Mouse (Mus musculus): ENCODE results near the gene Atp2b4. TPM values are rescaled to one million over a fixed set of nuclear protein-coding genes. Genes with fewer than 3 reads are reported as not detected.
A peak's percentile ranks its signal among the peaks of the same experiment; 100 is the strongest.
"Not testable (repeated sequence)": the region's sequence is repeated elsewhere in the genome, so short reads cannot be mapped to it uniquely, and the experiment has no call there.

The Atp2b4 gene
- polyA plus RNA-seq, 1 experiment from 2014 or later: 13.9 TPM

- 58% methylated on average over 7 of the region's 7 CpGs for WGBS
Measured at GRCm38 (mm10) chr1:133667721-133668120, 133.1 kb downstream of the Atp2b4 start.

GRCm38 (mm10) chr1:133665713-133666112 is 135.1 kb downstream of the Atp2b4 start:
- H3K4me3 ChIP-seq; H3K4me2 ChIP-seq; H3K27ac ChIP-seq (replicated peaks); H3K9me3 ChIP-seq; ATAC-seq (ENCODE audit: extremely low read depth, insufficient number of reproducible peaks, low FRiP score, low TSS enrichment); H3K36me3 ChIP-seq; H3K9ac ChIP-seq; H3K27me3 ChIP-seq (replicated peaks): not testable (repeated sequence)
- peaks cover 13% of the 10 kb centered on the region; the same call in 1 of the 2 replicates for H3K4me1 ChIP-seq
- WGBS: 66% methylated on average over 8 of the region's 8 CpGs

More at GRCm38 (mm10) chr1:133667721-133668120, 133.1 kb downstream of the Atp2b4 start:
- H3K27ac ChIP-seq (replicated peaks): no peak overlapping the region
- H3K9ac ChIP-seq: no peak overlapping the region
- ATAC-seq (ENCODE audit: extremely low read depth, insufficient number of reproducible peaks, low FRiP score, low TSS enrichment): no peak
- H3K4me3 ChIP-seq: no peak overlapping the region
- no peaks in the 10 kb centered on the region for H3K36me3 ChIP-seq
- no peaks in the 10 kb centered on the region for H3K27me3 ChIP-seq (replicated peaks)
- H3K4me1 ChIP-seq: peaks cover 13% of the 10 kb centered on the region; the same call in 1 of the 2 replicates
- H3K9me3 ChIP-seq: no peaks in the 10 kb centered on the region
- H3K4me2 ChIP-seq: no peak overlapping the region

- 75% methylated on average over 11 of the region's 11 CpGs for WGBS
Measured at GRCm38 (mm10) chr1:133664203-133664970, 136.5 kb downstream of the Atp2b4 start.

GRCm38 (mm10) chr1:133663427-133663826 is 137.4 kb downstream of the Atp2b4 start:
- no peak overlapping the region for H3K4me3 ChIP-seq
- H3K27me3 ChIP-seq (replicated peaks): no peaks in the 10 kb centered on the region
- peaks cover 13% of the 10 kb centered on the region for H3K36me3 ChIP-seq
- 42% methylated on average over 4 of the region's 4 CpGs for WGBS
- peak overlapping the region; percentile 73 for H3K27ac ChIP-seq (replicated peaks)
- H3K4me1 ChIP-seq: peaks cover 33% of the 10 kb centered on the region
- ATAC-seq (ENCODE audit: extremely low read depth, insufficient number of reproducible peaks, low FRiP score, low TSS enrichment): no peak
- no peak overlapping the region for H3K9ac ChIP-seq
- H3K9me3 ChIP-seq: no peaks in the 10 kb centered on the region
- H3K4me2 ChIP-seq: no peak overlapping the region

More at GRCm38 (mm10) chr1:133664203-133664970, 136.5 kb downstream of the Atp2b4 start:
- H3K36me3 ChIP-seq: peaks cover 4% of the 10 kb centered on the region
- H3K4me1 ChIP-seq: peaks cover 23% of the 10 kb centered on the region
- H3K4me3 ChIP-seq: no peak overlapping the region
- no peaks in the 10 kb centered on the region for H3K27me3 ChIP-seq (replicated peaks)
- H3K27ac ChIP-seq (replicated peaks): peak overlapping the region; percentile 73
- no peak overlapping the region for H3K9ac ChIP-seq
- H3K9me3 ChIP-seq: no peaks in the 10 kb centered on the region
- no peak overlapping the region for H3K4me2 ChIP-seq
- ATAC-seq (ENCODE audit: extremely low read depth, insufficient number of reproducible peaks, low FRiP score, low TSS enrichment): no peak

DNA sequence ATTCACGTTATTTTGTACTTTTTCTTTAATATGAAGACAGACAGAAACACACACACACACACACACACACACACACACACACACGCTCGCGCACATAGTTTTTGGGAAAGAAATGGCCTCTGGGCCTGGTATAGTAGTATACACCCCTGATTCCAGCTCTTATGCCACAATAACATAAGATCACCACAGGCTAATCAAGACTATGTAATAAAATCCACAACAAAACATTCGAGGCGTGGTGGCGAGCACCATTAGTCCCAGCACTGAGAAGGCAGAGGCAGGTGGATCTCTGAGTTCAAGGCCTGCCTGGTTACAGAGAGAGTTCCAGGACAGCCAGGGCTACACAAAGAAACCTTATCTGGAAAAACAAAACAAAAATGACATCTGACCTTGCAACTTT is 137.9 kb downstream of the Atp2b4 start:
- Histone ChIP-seq H3K9ac (no peak overlapping the region), H3K9me3 (no peaks in the 10 kb centered on the region), H3K36me3 (peaks cover 18% of the 10 kb centered on the region), H3K4me1 (peaks cover 38% of the 10 kb centered on the region), H3K4me3 (no peak overlapping the region), H3K27ac (replicated peaks) (peak overlapping the region; percentile 73), H3K4me2 (no peak overlapping the region), H3K27me3 (replicated peaks) (no peaks in the 10 kb centered on the region)
- 89% methylated on average over 7 of the region's 7 CpGs for whole genome bisulfite sequencing
- ATAC-seq (ENCODE audit: extremely low read depth, insufficient number of reproducible peaks, low FRiP score, low TSS enrichment): no peak

DNA sequence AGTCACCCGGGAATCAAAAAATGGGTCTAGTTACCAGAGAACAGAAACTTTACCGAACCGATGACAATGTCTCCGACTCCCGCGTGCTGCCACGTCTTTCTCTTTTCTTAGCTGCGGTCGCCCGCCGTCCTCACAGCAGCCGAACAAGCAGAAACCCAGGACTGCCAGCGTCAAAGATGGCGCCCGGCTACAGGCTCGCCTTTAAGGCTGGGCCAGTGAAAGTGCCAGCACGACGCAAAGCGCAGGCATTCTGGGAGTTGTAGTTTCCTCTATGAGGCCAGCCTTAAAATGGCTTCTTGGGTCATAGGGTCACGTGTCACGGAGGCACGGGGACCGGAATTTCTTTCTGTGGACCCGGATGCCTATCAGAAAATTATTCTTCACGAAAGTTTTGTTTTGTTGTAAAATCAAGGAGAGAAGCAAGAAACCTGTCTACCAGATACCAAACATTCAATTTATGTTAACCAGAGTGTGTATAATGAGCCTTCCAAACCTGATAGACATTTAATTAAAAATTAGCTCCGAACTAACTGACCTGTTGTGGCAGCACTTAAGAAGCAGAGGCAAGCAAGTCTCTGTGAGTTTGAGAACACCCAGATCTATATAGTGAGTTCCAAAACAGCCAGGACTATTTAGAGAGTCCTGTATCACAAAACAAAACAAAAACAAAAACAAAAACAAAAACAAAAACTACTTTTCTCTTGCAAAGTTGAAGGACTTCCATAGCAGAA is 139.5 kb downstream of the Atp2b4 start, which contains the start of gene Gm38394:
Gm38394 (minus strand) TSS at position 116 of the 731 bp plus-strand sequence.
- Histone ChIP-seq H3K27ac (replicated peaks) (peak within 1 kb of the TSS; percentile 94), H3K9me3 (no peaks in the 10 kb centered on the region), H3K4me2 (peak within 1 kb of the TSS; percentile 94), H3K36me3 (peaks cover 34% of the 10 kb centered on the region), H3K27me3 (replicated peaks) (no peaks in the 10 kb centered on the region), H3K9ac (peak within 1 kb of the TSS; percentile 98), H3K4me1 (peaks cover 53% of the 10 kb centered on the region), H3K4me3 (peak within 1 kb of the TSS; percentile 78)
- ATAC-seq (ENCODE audit: extremely low read depth, insufficient number of reproducible peaks, low FRiP score, low TSS enrichment): peak; percentile 95
- 3% methylated on average over 26 of the region's 26 CpGs for WGBS

DNA sequence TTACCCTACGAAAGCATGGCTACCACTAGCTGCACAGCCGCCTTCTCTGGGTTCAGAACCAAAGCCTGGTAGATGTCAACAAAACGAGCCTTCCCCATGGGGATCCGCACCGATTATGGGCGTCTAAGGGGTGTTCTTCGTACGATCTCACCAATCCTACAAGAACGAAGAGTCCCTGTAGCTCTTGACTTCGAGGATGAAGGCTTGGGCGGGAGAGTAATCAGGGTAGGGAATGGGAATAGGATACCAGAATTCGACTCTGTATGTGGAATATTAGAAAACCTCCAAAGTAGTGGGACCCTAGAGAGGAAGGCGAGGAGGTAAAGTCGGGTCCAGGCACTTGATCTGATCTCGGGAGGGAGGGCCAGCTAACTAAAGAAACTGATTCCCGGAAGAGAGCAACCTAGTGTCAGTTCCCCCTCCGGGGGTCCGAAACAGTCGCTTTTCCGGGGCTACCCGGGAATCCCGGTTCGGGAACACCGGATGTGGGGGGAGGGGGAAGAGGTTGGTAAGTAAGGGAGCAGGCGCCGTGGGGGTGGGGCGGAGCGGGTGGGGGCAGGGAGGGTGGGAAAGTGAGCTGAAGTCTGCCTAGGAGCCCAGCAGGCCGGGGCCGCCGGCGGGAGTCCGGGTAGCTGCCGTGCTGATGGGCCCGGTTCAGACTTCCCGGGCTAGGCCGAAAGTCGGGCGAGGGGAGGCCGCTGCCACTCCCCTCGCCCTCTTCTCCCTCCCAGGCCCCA is 140.2 kb downstream of the Atp2b4 start, which contains the start of gene Zbed6:
Zbed6 (minus strand) TSS at position 420 of the 737 bp plus-strand sequence.
- ATAC-seq (ENCODE audit: extremely low read depth, insufficient number of reproducible peaks, low FRiP score, low TSS enrichment): peak; percentile 61
- H3K9ac ChIP-seq: peak within 1 kb of the TSS; percentile 98
- peak within 1 kb of the TSS; percentile 94 for H3K27ac ChIP-seq (replicated peaks)
- H3K4me1 ChIP-seq: peaks cover 59% of the 10 kb centered on the region
- no peaks in the 10 kb centered on the region for H3K27me3 ChIP-seq (replicated peaks)
- peaks cover 38% of the 10 kb centered on the region for H3K36me3 ChIP-seq
- WGBS: 1% methylated on average over 41 of the region's 41 CpGs
- peak within 1 kb of the TSS; percentile 78 for H3K4me3 ChIP-seq
- H3K4me2 ChIP-seq: peak within 1 kb of the TSS; percentile 94
- no peaks in the 10 kb centered on the region for H3K9me3 ChIP-seq

DNA sequence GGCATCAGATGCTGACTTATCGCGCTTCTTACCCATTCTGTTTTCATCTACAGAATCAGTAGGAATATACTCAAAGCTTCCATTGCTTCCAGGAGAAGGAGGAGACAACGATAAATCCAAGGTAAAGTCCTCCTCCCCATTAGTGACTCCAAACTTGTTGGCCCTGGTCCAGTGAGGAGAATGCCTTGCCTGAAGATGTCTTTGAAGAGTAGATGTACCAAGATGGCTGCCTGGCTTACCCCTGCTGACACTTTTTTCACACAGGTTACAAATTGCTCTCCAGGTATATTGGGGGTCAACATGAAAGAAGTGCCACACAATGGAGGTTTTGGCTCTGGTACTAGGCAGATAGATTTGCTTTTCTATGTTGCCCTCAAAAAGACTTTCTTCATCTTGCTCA is 142.0 kb downstream of the Atp2b4 start:
- Histone ChIP-seq H3K4me3 (peak overlapping the region; percentile 78), H3K36me3 (peaks cover 47% of the 10 kb centered on the region), H3K9ac (0 out of 2 replicates have a peak overlapping the region, but pooled peaks have one; percentile 35), H3K27ac (replicated peaks) (no peak overlapping the region), H3K4me1 (peaks cover 64% of the 10 kb centered on the region), H3K4me2 (peak overlapping the region; percentile 94), H3K27me3 (replicated peaks) (no peaks in the 10 kb centered on the region), H3K9me3 (no peaks in the 10 kb centered on the region)
- ATAC-seq (ENCODE audit: extremely low read depth, insufficient number of reproducible peaks, low FRiP score, low TSS enrichment): no peak
- WGBS: 87% methylated on average over 3 of the region's 3 CpGs

- peaks cover 56% of the 10 kb centered on the region for H3K4me1 ChIP-seq
- H3K4me2 ChIP-seq: peak overlapping the region; percentile 94
- no peak overlapping the region for H3K27ac ChIP-seq (replicated peaks)
- WGBS: 66% methylated on average over 5 of the region's 5 CpGs
- H3K27me3 ChIP-seq (replicated peaks): no peaks in the 10 kb centered on the region
- ATAC-seq (ENCODE audit: extremely low read depth, insufficient number of reproducible peaks, low FRiP score, low TSS enrichment): no peak
- H3K9me3 ChIP-seq: no peaks in the 10 kb centered on the region
- H3K36me3 ChIP-seq: peaks cover 63% of the 10 kb centered on the region
- no peak overlapping the region for H3K4me3 ChIP-seq
- H3K9ac ChIP-seq: peak overlapping the region; percentile 58
Measured at GRCm38 (mm10) chr1:133656811-133657210, 144.0 kb downstream of the Atp2b4 start.

- Histone ChIP-seq H3K36me3 (peaks cover 75% of the 10 kb centered on the region), H3K27ac (replicated peaks) (no peak overlapping the region), H3K9ac (no peak overlapping the region), H3K9me3 (no peaks in the 10 kb centered on the region), H3K4me2 (no peak overlapping the region), H3K4me1 (peaks cover 35% of the 10 kb centered on the region), H3K4me3 (no peak overlapping the region), H3K27me3 (replicated peaks) (no peaks in the 10 kb centered on the region)
- ATAC-seq (ENCODE audit: extremely low read depth, insufficient number of reproducible peaks, low FRiP score, low TSS enrichment): no peak
- 100% methylated on average over 1 of the region's 1 CpGs for WGBS
Measured at GRCm38 (mm10) chr1:133653033-133653432, 147.8 kb downstream of the Atp2b4 start.
